ENCODE assay signal across 17 mouse cellular contexts in genomic region chr2:140862736-140863135, GRCm38 (mm10).
A peak's percentile ranks its signal among the peaks of the same experiment; 100 is the strongest.
DNase-seq lines count a peak whose midpoint lies in the region; ATAC-seq and TF ChIP-seq lines count a peak whose summit lies in the region.
"Had no signal": no experiment of that assay in that cellular context is flagged by ENCODE, and none has a peak within 500 bp of the region (broad histone marks: within the 10 kb centered on the region; RNA-seq: fewer than 3 reads in every experiment).

No protein-coding gene starts in this region.

- no peak for TF ChIP-seq CTCF in intestine, postnatal 0 days (IDR thresholded peaks at IDR 0.05; ENCODE audit: low read depth)

- no peak overlapping the region for H3K27ac ChIP-seq in intestine, postnatal 0 days (ENCODE audit: low read depth, low read length)
- H3K27ac ChIP-seq: embryonic facial prominence, embryonic 13.5 days; forebrain, embryonic 13.5 days had no signal

- H3K4me3 ChIP-seq in intestine, postnatal 0 days (ENCODE audit: low read depth, low read length) = no peak overlapping the region
- H3K4me3 ChIP-seq: embryonic facial prominence, embryonic 13.5 days; forebrain, embryonic 13.5 days; heart, embryonic 12.5 days had no signal

- intact Hi-C loops in left cerebral cortex, postnatal 4 days (cut with DNase I) = no loop called here

- no peaks in the 10 kb centered on the region; the same call in 1 of the 2 replicates for H3K4me1 ChIP-seq in intestine, postnatal 0 days (replicated peaks; ENCODE audit: control insufficient read depth, insufficient read depth, low read length)
- H3K4me1 ChIP-seq: embryonic facial prominence, embryonic 13.5 days had no signal

- WGBS in intestine, postnatal 0 days = 85% methylated on average over 4 of the region's 4 CpGs

- no peaks in the 10 kb centered on the region for H3K27me3 ChIP-seq in intestine, postnatal 0 days (replicated peaks; ENCODE audit: control insufficient read depth, insufficient read depth, low read length)
- H3K27me3 ChIP-seq: embryonic facial prominence, embryonic 13.5 days; forebrain, embryonic 13.5 days; heart, embryonic 12.5 days had no signal

- H3K36me3 ChIP-seq in intestine, postnatal 0 days (ENCODE audit: control insufficient read depth, insufficient read depth) = no peaks in the 10 kb centered on the region
- H3K36me3 ChIP-seq: embryonic facial prominence, embryonic 13.5 days; heart, embryonic 12.5 days had no signal

- DNase-seq in cerebellum, adult 18-20 months = peak; percentile 32 to 38
- no peak for DNase-seq in cerebellum, postnatal 4 days (ENCODE audit: low spot score in 2 of 2)
- peak; percentile 21 for DNase-seq in left cerebral cortex, postnatal 4 days
- DNase-seq in left cerebral cortex, adult 8-10 months (ENCODE audit: low spot score in 2 of 2) = no peak
- peak; percentile 7 to 28 for DNase-seq in cerebellum, postnatal 14 days
- no peak for DNase-seq in frontal cortex, adult 2 months (ENCODE audit: extremely low spot score in 1 of 2, low spot score in 1 of 2)
- DNase-seq: adrenal gland, postnatal 10 days; gastrocnemius, postnatal 14 days; heart, postnatal 36 days; kidney, adult 11 months; kidney, adult 9 months had no signal

- no peak overlapping the region for H3K4me2 ChIP-seq in intestine, postnatal 0 days (replicated peaks; ENCODE audit: low read depth)
- H3K4me2 ChIP-seq: embryonic facial prominence, embryonic 13.5 days; forebrain, embryonic 13.5 days; heart, embryonic 12.5 days had no signal

- no peak overlapping the region for H3K9ac ChIP-seq in intestine, postnatal 0 days (ENCODE audit: low read depth, low read length)
- H3K9ac ChIP-seq: embryonic facial prominence, embryonic 13.5 days; forebrain, embryonic 13.5 days; heart, embryonic 12.5 days had no signal

- ATAC-seq in intestine, postnatal 0 days = no peak
- ATAC-seq: forebrain, embryonic 13.5 days; hindbrain, embryonic 16.5 days; inflammation-experienced regulatory T-cells, adult 6 months had no signal

- no peaks in the 10 kb centered on the region for H3K9me3 ChIP-seq in intestine, postnatal 0 days (ENCODE audit: control insufficient read depth)
- H3K9me3 ChIP-seq: embryonic facial prominence, embryonic 13.5 days; forebrain, embryonic 13.5 days; heart, embryonic 12.5 days had no signal

Comparison
In these comparisons a context has a peak if more than half of its experiments do, and no peak if none do; other contexts are left out.
1. DNase-seq: peak in cerebellum, adult 18-20 months (2 of 2), left cerebral cortex, postnatal 4 days (single experiment) and cerebellum, postnatal 14 days (2 of 2); none in cerebellum, postnatal 4 days (0 of 2), left cerebral cortex, adult 8-10 months (0 of 2) and frontal cortex, adult 2 months (0 of 2).